Mouse (Mus musculus): ENCODE data around the gene Nmnat2.

Gene Nmnat2

DNA sequence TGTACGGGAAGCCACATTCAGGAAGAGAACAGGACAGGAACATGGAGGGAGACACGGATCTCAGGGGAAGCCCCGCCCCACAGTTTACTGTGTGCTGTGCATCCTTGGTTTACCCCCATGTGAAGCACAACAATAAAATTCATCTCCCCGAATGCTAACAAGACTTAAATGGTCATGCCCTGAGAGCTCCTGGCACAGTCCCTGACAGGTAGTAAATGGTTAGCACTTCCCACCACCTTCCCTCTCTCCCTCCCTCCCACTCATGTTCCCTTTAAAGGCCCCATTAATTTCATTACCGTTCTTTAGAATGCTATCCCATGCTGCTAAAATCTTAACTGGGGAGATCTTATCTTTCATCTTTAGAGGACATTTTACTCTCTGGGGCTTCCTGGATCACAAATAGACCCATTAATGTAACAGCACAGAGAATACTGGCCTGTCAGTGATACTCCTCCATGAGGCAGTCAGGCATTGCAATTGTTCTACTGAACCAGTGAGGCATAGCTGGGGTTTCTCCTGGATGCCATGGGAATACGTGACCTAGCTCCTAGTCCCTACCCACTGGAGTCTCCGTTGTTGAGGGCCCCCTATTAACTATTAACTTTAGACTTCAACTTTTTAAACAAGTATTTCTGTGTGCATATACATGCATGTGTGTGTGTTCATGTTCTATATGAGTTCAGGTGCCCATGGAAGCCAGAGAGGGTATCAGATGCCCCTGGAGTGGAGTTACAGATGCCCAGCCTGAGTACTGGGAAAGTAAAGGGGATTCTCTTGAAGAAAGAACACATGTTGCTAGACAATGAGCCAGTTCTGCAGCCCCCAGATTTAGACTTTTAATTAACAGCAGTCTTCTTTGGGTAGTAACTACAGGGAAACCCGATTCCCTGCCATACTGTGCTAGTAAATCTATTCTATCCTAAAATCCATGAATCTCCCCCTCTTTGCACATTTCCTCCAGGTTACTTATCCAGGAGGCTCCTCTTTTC is 170.8 kb downstream of the Nmnat2 start:
- DNase-seq (ENCODE audit: low read depth, low spot score) = no peak

DNA sequence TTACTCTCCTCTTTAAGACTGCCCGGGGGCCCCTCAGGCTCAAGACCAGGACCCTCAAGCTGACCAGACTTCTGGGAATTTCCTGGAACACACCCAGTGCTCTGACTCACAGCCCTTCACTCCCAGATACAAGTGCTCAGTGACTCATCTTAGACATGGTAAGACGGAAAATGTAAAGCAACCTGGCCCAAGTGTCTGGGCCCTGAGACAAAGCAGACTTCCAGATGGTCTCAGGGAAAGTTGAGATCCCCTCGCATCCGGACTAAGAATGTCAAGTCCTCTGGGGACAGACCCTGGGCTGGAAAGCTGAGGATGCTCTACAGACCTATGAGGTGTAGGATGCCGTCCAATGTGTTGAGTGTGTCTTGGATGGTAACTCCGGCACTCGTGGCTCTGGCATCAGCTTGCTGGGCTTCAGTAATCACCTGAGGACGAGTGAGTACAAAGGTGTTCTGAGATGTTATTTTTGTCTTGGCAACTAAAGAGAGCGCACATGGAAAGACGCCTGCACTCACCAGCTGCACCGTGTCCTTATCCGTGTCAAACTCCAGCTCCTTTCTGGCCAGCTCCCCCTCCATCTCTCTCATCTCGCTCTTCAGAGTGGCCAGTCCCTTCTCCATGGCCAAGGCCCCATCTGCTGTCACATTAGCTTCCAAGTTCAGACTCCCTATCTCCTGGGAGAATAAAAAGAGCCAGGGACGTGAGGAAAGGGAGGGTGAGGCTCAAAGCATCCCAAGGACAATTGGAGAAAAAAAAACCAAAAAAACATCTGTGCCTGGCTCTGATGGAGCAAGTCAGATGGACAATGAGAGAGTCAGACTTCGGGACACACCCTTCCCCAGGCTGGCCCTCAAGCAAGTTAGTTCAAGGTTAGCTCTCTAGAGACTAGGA is 171.9 kb downstream of the Nmnat2 start:
- DNase-seq (ENCODE audit: low read depth, low spot score) = no peak

DNA sequence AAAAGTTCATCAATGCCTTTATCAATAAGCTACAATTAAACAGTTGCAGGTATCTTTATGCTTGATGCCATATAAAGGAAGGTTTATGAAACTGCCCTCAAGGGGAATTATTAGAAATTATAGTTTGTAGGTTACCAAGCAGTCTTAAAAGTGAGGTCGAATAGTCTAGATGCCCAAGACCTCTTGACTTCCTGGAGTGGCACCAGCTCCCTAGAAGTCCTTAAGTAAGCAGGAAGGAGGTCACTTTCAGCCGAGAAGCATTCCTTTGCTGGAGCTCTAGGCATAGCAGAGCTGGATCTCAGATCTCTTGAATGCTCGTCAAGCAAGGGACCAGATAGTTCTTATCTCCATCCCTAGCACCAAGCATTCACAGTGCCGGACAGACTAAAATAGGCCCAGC is 172.8 kb downstream of the Nmnat2 start:
- DNase-seq (ENCODE audit: low read depth, low spot score) = no peak

DNA sequence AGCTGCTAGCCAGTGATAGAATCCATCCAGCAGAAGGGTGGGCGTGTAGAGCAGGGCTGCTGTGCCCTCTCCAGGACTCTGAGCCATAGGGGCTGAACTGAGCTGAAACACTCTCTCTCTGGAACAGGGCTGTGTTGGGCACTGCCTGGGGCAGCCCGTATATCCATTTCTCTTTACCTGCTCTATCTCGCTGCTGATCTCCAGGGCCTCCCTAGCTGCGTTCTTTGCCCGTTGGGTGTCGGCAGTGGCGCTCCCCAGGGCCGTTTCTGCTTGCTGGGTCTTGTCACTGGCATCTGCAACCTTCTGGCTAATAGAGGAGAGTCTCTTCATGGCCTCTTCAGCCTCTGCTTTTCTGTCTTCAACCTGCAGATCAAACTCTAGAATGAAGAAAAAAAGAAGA is 174.0 kb downstream of the Nmnat2 start:
- no peak for DNase-seq (ENCODE audit: low read depth, low spot score)

DNA sequence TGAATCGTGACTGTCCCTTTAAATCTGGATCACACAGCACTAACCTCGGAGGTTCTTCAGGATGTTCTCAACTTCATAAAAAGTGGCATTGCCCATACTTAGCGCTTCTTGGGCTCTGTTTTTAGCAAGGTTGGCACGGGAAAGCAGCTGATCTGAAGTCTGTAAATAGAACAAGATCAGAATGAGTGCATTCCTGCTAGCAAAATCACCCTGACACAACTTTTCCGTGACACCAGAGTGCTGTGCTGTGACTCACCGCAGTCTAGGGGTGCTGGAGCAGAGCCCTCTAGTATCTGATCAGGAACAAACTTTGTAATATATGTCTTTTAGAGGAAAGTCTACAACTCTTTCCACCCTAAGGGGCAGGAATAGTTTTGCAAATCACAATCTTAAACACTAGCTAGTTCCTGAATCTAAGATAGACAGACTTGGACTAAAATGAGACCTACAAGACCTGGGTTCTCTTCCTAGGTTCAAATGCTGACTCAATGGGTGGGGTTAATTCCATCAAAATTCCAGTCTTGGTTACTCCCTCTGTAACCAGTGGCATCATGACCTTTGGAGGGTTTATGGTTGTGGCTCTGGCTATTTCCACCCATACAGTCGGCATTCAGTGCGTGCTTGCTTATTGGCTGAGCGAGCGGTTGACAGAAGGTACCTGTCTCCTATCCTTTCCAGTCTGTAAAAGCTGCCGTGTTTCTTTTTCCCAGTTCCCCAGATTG is 175.4 kb downstream of the Nmnat2 start:
- DNase-seq (ENCODE audit: low read depth, low spot score) = no peak

DNA sequence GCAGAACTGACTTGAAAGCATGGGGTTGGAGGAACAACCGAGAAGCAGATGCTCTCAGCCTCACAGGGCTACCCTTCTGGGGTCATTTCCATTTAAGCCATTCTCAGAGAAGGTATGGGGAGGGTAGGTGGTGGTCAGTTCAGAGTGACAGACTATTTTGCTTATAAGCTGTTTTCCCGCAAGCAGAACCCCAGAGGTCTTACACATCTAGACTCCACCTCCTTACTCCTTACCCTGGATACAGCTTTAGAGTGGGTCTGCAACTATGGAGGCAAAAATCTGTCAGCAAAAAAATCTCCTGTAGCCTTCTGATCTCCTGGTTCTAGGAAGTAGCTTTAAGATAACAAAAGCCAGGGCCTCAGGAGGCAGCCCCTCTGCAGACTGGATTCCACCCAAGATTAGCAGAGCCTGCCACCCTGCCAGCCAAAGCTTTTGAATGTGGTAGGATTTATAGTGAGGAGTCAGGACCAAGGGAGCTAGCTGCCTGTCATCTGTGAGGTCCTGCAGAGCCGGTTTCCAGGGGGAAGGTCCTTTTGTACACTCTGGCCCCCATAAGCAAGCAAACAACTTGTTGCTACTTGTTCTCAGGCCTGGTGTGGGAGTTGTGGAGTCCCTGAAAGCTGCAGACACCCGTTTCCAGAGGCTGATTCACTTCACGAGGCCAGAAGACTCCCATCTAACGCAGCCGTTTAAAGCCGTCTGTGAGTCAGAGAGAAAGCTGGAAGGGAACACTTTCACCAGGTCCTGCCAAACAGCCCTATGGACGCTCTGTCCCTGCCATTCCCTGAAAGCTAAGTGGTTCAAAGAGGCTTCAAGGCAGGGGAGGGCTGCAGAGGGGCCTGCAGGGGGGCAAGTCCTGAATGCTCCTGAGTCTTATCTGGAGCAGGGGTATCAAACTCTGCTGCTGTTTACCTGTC is 179.3 kb downstream of the Nmnat2 start:
- DNase-seq (ENCODE audit: low read depth, low spot score) = no peak

DNA sequence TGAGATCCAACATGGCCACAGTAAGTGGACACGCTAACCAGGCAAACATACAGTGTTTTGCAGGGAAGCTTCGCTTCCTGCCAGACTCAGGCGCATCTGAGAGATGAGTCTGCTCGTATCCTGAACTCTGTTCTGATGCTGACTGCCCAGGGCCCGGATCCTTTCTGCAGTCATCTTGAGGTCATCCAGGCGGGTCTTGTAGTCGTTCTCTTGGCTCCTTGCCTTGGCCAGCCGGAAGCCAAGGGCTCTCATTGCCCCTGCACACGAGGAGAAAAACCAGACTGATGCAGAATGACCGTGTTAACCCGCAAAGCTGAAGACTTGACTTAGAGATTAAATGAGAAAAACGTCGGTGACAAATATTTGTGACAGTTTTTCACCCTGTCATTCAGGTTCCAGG is 181.9 kb downstream of the Nmnat2 start:
- DNase-seq (ENCODE audit: low read depth, low spot score) = no peak

DNA sequence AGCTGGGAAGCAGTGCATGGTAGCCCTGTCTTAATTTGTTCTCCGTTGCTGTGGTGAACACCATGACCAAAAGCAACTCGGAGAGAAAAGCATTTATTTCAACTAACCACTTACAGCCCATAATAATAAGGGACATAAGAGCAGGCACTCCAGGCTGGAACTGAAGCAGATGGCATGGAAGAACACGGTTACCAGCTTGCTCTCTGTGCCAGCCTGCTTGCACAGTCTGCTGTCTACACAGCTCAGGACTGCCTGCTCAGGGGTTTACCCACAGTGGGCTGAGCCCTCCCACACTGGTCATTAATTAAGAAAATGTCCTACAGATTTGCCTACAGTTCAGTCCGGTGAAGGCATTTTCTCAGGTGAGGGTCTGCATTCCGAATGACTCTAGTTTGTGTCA is 183.7 kb downstream of the Nmnat2 start:
- no peak for DNase-seq (ENCODE audit: low read depth, low spot score)

DNA sequence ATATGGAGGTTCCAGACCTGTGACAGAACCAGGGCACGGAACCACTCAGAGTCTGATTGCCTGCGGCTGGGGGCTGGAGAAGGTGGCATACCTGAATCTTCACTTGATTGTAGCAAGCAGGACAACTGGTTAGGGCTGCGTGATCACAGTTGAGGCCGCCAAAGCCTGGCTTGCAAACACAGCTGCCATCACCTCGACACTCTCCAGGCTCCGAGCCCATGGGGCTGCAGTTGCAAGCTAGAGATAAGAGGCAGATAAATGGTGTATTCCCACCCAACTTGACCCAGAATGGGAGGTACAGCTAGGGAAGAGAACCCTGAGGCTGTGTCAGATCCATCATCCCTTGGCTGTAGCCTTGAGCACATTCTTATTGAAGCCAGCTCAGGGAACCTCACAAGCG is 184.8 kb downstream of the Nmnat2 start:
- DNase-seq (ENCODE audit: low read depth, low spot score) = no peak

DNA sequence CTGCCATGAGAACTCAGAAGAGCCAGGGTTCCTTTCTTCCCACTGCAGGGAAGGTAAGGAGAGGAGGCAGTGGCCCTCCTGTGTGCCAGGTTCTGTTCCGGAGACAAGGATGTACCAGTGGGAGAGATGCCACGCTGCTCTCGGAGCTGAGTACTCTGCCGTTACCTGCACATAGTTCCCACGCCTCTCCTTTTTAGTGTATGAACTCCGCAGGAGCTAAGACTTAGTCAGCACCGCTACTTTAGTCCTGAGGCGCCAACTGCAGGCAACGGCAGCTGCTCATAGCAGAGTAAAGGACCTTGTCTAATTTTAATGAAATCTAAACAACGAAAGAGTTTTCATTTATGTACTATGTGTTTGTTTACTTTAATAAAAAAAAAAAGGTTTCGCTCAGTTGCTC is 185.5 kb downstream of the Nmnat2 start:
- no peak for DNase-seq (ENCODE audit: low read depth, low spot score)

DNA sequence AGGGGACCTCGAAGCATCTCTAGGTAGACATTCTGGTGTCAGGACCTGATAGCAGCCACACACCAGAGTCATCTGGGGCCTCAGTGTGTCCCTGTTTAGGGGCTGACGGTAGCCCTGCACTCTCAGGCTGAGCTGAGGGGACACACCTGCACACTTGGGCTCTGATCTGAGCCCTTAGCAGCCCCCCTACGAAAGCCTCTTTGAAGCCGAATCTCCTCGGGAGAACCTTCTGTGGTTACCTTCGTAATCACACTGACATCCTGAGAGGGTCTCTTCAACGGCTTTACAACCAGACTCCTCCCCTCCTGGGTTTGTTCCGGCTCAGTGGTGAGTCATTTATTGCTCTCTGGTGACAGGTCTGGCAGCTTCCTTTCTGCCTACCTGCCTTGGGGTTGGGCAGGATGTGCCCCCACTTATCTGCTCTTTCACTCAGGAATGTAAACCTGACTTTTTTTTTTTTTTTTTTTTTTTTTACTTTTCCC is 186.0 kb downstream of the Nmnat2 start:
- DNase-seq (ENCODE audit: low read depth, low spot score) = no peak

DNA sequence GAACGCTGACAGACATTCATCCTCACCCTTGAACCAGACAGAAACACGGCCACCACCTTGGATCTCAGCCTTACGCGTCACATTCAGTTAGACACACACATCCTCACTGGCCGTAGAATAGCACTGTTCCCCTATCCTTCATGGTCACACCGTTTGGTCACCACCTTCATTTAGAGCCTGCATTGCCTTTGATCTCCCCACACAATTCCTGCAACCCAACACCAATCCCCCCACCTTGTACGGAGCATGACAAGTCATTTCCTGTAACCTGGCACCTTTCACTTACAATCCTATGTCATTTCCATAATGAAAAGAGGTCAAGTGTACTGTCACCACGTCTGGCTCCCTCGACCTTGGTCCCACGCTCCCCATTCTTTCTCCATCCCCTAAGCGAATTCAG is 189.2 kb downstream of the Nmnat2 start:
- DNase-seq (ENCODE audit: low read depth, low spot score) = no peak

DNA sequence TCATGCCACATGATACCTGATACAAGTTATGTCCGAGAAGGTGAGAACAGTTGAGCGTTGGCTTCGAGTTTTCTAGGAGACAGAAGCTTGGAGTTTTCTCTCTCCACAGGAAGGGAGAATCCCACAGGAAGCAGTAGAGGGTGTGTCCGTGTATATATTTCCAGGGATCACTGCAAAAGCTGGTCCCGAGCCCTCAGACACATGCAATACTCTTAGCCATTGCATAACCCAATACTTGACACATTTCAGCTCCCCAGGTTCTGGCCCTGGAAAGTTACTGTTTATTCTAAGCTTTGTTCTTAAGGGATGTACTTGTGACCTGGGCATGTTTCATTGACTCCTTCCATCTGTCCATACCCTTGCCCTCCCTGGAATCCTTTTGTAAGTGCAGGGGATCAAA is 191.0 kb downstream of the Nmnat2 start:
- DNase-seq (ENCODE audit: low read depth, low spot score) = no peak

DNA sequence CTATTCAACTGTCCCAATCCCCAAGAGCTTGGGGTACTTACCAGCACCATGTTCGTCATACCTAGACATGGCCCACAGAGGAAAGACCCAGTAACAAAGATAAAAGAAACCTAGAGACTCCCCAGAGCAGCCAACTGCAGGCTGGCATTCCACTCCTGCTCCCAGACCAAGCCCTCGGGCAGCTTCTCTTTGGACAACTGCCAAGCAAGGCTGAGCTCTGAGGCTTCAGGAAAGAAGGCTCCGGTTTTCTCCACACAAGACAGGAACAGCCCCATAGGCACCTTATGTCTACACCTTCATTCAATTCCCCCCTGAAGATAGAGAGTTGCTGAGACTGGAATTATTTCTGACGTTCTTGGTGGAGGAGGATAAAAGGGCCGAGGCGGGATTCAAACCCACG is 197.8 kb downstream of the Nmnat2 start:
- DNase-seq (ENCODE audit: low read depth, low spot score) = no peak

DNA sequence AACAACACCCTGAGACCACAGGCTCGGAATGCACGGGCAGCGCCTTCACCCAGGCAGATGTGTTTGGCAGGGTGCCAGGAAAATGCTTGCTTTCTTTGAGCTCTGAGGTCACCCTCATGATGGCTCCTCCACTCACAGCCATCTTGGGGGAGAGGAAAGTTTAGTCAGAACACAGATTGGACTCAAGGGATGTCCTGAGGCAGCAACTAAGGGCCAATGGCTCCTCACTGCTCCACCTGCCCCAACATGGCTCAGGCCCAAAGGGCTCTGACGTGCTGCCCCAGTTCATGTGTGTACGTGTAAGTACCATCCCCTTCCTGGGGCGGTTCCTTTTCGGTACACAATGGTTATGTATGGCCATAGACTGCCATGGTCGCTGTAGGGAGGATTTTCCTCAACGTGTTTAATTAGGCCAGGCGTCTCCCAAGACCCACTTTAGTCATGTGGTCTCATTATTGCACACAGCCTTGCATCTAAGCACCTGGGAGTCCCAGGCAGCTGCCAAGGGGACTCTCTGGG is 198.9 kb downstream of the Nmnat2 start:
- no peak for DNase-seq (ENCODE audit: low read depth, low spot score)

DNA sequence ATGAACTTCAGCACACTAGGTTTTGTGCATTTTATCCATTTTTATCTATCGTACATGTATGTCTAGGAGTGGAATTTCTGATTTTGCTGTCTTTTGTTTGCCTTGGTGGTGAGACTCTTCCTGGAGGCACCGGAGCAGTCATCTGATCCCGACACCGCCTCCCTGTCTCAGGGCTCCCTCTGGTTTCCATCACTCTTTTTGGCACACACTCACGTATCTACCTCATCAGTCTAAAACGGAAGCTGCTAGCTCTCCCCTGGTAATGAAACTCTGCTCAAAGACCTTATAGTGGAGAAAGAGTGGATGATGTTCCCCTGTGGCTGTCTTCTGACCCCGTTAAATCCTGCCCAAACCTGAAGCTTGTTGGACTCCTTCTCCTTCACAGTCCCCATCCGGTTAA is 200.6 kb downstream of the Nmnat2 start:
- no peak for DNase-seq (ENCODE audit: low read depth, low spot score)

DNA sequence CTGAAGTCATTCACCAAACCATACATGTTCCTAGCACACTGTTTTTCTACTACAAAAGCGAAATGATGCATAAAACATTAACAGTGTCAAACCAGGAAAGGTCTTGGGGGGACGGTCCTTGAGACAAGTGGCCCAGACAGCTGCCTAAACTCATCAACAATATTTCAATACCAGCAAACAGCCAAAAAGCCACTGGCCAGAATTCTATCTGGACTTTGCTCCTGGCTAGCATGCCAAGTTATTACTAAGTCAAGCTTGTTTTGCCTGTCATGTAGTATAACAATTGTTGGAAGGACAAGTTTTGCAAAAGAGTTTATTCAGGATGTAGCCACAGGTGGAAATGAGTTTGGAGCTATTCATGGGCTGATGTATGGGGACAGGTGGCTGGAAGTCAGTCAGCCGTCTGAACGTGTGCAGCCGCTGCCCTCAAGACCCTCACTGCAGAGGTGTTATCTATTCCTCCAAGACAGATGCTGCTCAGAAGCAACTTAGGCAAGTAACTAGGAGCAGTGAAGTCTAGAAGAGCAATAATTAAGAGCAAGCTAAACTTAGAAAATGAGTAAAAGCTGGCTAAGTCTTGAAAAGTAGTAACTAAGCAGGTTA is 202.3 kb downstream of the Nmnat2 start:
- DNase-seq (ENCODE audit: low read depth, low spot score) = no peak

DNA sequence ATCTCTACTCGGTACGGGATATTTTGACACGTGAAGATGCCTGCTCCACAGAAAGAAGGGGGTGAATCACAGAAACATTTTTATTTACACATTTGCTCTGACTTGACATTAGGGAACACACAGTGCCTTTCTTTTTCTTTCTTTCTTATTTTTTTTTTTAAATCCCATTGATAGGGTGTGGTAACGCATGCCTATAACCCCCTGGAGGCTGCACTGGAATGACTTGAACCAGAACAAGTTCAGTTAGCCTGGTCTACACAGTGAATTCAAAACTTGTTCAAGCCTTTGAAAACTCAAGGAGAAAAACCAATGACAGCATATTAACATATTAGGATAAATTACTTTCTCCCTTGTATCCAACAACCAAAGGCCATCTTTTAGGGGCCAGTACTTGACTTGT is 204.3 kb downstream of the Nmnat2 start:
- no peak for DNase-seq (ENCODE audit: low read depth, low spot score)

DNA sequence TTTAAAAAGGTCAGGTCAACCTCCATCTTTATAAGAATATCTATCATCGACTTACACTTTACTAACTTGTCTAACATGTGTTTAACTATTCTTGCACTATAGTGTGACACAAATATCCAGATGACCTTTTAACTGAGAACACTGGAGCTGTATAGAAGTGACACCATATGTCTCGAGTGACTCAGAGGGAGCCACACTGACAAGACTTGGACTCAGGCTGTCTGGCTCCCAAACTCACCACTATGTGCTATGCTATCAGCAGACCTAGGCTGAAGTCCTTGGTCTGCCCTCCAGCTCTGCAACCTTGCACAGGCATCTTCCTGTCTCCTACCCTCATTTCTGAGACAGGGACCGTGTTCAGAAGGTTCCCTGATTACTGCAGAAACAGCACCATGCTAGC is 209.0 kb downstream of the Nmnat2 start:
- DNase-seq (ENCODE audit: low read depth, low spot score) = no peak

DNA sequence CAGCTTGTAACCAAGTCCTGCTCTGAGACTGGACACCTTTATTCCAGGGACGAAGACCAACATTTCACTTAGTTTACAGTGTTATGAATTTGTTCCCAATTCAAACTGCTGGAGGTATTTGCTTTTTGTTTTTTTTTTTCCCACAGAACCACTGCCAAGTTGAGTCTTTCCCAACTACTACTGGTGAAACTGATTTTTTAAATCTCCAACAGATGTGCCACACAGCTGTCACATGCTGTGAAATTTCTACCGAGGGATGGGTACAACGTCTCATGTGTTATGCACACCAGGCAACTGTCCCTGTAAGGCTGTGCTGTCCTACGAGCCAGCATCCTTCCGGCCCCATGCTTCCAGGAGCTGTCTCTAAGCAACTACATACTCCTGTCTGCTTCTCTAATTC is 213.5 kb downstream of the Nmnat2 start:
- DNase-seq (ENCODE audit: low read depth, low spot score) = no peak
